Mouse (Mus musculus) liver, adult 2 months (tissue): ENCODE data around the gene Rhbdd3. TPM values are rescaled to one million over a fixed set of nuclear protein-coding genes. Genes with fewer than 3 reads are reported as not detected.
"Not testable (repeated sequence)": the region's sequence is repeated elsewhere in the genome, so short reads cannot be mapped to it uniquely, and the experiment has no call there.

ENCODE experiments used
- DNase-seq: peaks from one replicate; pipeline ENCODE4 v3.0.0-alpha.2; 2011; ENCODE audit warnings: low read depth, low spot score; ENCODE audit errors: extremely low read depth
- H3K27ac ChIP-seq: fragments of 200-500 bp; replicated peaks from 2 replicates; pipeline ENCODE4 v1.5.1; 2012; ENCODE audit warnings: low read depth, mild to moderate bottlenecking, control low read depth, inconsistent platforms, low read length; ENCODE audit not compliant: insufficient read depth
- H3K27me3 ChIP-seq: fragments of 200-500 bp; 2 replicates; pipeline ENCODE4 v1.6.1; 2012; ENCODE audit warnings: mild to moderate bottlenecking, moderate library complexity, low read length, inconsistent platforms; ENCODE audit not compliant: control insufficient read depth, insufficient read depth
- H3K36me3 ChIP-seq: fragments of 200-500 bp; 2 replicates; pipeline ENCODE4 v1.6.1; 2012; ENCODE audit warnings: low read length, inconsistent platforms; ENCODE audit not compliant: control insufficient read depth, insufficient read depth
- H3K4me1 ChIP-seq: fragments of 200-500 bp; 2 replicates; pipeline ENCODE4 v1.6.1; 2011; ENCODE audit warnings: low read length; ENCODE audit not compliant: control insufficient read depth, insufficient read depth
- H3K4me3 ChIP-seq: fragments of 200-500 bp; 2 replicates; pipeline ENCODE4 v1.5.1; 2011; ENCODE audit warnings: low read depth, mild to moderate bottlenecking, control low read depth, low read length, moderate library complexity; ENCODE audit not compliant: insufficient read depth
- H3K79me2 ChIP-seq: fragments of 200-500 bp; 2 replicates; pipeline ENCODE4 v1.6.1; 2012; ENCODE audit warnings: inconsistent platforms, mild to moderate bottlenecking, low read length, moderate library complexity; ENCODE audit not compliant: control insufficient read depth, insufficient read depth
- H3K9ac ChIP-seq: fragments of 200-500 bp; 2 replicates; pipeline ENCODE4 v1.6.1; 2012; ENCODE audit warnings: low read depth, mild to moderate bottlenecking, control low read depth, inconsistent platforms, low read length
- CTCF ChIP-seq: fragments of 200-500 bp; IDR thresholded peaks from 2 replicates; pipeline ENCODE4 v1.5.1; 2011; ENCODE audit warnings: low read depth, low read length, control low read depth
- POLR2A ChIP-seq: fragments of 200-500 bp; IDR thresholded peaks from 2 replicates; pipeline ENCODE4 v1.6.1; 2011; ENCODE audit warnings: low read length, control low read depth; ENCODE audit not compliant: insufficient read depth; ENCODE audit errors: extremely low read depth
- WGBS: fragments of 180-500 bp; shearing (Covaris S2); methylation state at CpG from one replicate; pipeline ENCODE4 v1.1.7; 2018; 5-methylcytosine and 5-hydroxymethylcytosine counted together
- polyA plus RNA-seq: library from polyadenylated mRNA; depleted of rRNA; stranded (reverse); fragments of >200 nt; gene quantifications from 2 replicates; pipeline ENCODE4 v1.2.3, GENCODE M21; 2012
- total RNA-seq: library from RNA; depleted of rRNA; stranded (reverse); fragments of >200 nt; gene quantifications from 2 replicates; pipeline ENCODE4 v1.2.3, GENCODE M21; 2014

The Rhbdd3 gene
- total and polyA plus RNA-seq, 2 experiments, result 8.6 to 30.8 TPM

DNA sequence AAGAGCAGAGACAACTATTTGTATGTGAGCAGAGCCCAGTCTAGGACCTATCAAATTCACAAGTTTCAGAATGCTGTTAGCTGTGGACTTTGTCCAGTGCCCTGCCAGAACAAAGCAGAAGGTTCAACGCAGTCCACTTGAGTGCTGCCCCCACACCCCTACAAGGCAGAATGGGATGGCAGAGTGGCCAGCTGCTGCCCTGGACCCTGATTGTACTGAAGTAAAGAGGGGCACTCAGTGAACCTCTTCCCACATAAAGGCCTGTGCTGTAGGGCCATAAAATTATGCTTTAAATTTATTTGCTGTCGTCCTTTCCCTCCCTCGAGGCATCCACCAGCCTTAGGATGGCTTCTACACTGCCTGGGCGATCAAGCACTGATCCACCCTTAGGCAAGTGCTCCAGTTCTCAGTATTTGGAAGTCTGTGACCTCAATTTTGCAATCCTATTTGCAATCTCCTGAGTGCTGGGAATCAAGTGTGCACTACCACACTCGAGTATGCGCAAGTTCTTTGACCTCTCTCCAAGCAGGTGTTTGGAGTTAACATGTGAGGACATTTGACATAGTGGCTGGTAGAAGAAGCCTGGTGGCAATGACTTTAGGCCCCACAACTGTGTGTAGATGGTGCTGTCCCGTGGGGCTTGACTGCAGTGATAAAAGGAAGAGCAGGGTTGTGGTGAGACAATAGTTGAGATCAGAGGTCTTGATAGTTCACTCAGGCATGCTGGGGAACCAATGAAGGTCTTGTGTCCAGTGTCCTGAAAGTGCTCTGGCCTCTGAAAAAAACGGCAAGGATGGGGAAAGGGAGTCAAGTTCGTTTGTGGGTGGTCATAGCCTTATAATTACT lies 30.4 kb upstream of the Rhbdd3 start:
- Histone ChIP-seq H3K36me3 (peaks cover 35% of the 10 kb centered on the region), H3K4me1 (peaks cover 17% of the 10 kb centered on the region; the same call in 1 of the 2 replicates), H3K79me2 (peaks cover 5% of the 10 kb centered on the region; the same call in 1 of the 2 replicates), H3K9ac (no peak overlapping the region), H3K4me3 (no peak overlapping the region), H3K27me3 (no peaks in the 10 kb centered on the region), H3K27ac (no peak overlapping the region; the same call in 1 of the 2 replicates)
- 31% methylated on average over 9 of the region's 9 CpGs for WGBS
- no peak for TF ChIP-seq CTCF
- TF ChIP-seq POLR2A, result no peak
- peak; percentile 87 for DNase-seq

DNA sequence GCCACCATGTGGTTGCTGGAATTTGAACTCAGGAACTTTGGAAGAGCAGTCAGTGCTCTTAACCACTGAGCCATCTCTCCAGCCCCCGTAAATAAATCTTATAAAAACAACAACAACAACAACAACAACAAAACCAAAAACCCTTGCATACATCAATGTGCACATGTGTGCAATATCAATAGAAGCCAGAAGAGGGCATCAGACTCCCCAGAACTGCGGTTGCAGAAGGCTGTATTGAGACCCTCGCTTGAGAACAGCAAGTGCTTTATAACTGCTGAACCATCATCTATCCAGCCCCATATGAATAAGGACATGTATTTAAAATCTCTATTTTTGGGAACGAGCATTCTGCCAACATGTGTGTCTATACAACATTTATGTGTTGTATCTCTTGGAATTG lies 23.8 kb upstream of the Rhbdd3 start:
- Histone ChIP-seq H3K36me3 (peaks cover 75% of the 10 kb centered on the region), H3K9ac (no peak overlapping the region), H3K4me1 (no peaks in the 10 kb centered on the region), H3K27ac (no peak overlapping the region), H3K27me3 (no peaks in the 10 kb centered on the region), H3K79me2 (no peaks in the 10 kb centered on the region; the same call in 1 of the 2 replicates), H3K4me3 (no peak overlapping the region)
- WGBS, result 80% methylated on average over 4 of the region's 4 CpGs
- TF ChIP-seq CTCF, result no peak; the same call in 1 of the 2 replicates
- no peak for TF ChIP-seq POLR2A
- DNase-seq, result no peak

DNA sequence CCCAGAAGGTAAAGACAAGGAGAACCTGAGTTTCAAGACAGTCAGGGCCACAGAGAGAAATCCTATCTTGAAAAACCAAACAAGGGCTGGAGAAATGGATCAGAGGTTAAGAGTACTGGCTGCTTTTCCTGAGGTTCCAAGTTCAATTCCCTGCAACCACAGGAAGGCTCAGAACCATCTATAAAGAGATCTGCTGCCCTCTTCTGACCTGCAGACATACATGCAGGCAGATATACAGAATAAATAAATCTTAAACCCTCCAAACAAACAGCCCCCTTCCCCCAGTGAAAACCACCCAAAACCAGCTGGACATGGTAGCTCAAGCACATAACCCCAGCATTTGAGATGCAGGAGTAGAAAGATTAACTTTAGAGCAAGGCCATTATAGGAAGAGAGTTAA lies 23.0 kb upstream of the Rhbdd3 start:
- TF ChIP-seq CTCF, result no peak

DNA sequence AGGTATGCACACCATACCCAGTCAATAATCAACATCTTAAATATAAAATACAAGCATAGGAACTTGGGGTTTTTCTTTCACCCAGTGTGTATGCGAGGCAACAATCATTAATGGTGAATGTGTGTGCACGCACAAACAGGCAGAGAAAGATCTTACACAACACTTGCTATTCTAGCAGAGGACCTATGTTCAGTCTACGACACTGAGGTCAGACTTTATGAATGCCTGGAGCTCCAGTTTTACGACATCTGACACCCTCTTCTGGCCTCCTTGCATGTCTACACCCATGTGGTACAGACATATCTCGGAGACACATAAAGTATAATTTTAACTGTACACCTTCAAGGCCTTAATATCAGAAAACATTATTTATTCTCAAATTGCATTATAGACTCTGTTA lies 21.9 kb upstream of the Rhbdd3 start:
- not testable (repeated sequence) for H3K27me3 ChIP-seq, DNase-seq, H3K9ac ChIP-seq, H3K4me3 ChIP-seq, H3K27ac ChIP-seq, H3K79me2 ChIP-seq, H3K4me1 ChIP-seq
- 63% methylated on average over 4 of the region's 5 CpGs for WGBS
- H3K36me3 ChIP-seq, result peaks cover 75% of the 10 kb centered on the region

More for the DNA sequence above, 23.0 kb upstream of the Rhbdd3 start:
- H3K36me3 ChIP-seq, result peaks cover 79% of the 10 kb centered on the region
- no peaks in the 10 kb centered on the region; the same call in 1 of the 2 replicates for H3K79me2 ChIP-seq
- no peak overlapping the region for H3K9ac ChIP-seq
- H3K27me3 ChIP-seq, result no peaks in the 10 kb centered on the region
- DNase-seq, result no peak
- no peak overlapping the region for H3K4me3 ChIP-seq
- H3K4me1 ChIP-seq, result no peaks in the 10 kb centered on the region
- no peak overlapping the region for H3K27ac ChIP-seq

DNA sequence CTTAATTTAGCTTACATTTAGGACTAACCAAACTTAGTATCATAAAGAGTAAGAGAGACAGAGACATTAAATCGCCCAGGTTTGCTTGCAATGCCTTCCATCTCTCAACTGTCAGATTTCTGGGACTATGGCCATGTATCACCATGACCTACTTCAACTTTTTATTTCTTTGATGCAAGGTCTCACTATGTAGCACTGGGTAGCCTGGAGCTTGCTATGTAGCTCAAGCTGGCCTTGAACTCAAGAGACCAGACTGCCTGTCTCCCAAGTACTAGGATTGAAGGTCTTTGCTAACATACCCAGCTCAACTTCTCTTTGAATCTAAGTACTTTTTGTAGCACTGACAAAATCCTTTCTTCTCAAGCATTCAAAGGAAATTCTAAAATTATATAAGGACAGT lies 9.6 kb upstream of the Rhbdd3 start:
- Histone ChIP-seq H3K9ac (no peak overlapping the region), H3K36me3 (peaks cover 79% of the 10 kb centered on the region), H3K27ac (no peak overlapping the region), H3K4me3 (no peak overlapping the region), H3K79me2 (peaks cover 11% of the 10 kb centered on the region; the same call in 1 of the 2 replicates), H3K27me3 (no peaks in the 10 kb centered on the region), H3K4me1 (peaks cover 5% of the 10 kb centered on the region)
- no peak for DNase-seq
- TF ChIP-seq CTCF (no peak), POLR2A (no peak)
- WGBS, result 96% methylated on average over 1 of the region's 1 CpGs

DNA sequence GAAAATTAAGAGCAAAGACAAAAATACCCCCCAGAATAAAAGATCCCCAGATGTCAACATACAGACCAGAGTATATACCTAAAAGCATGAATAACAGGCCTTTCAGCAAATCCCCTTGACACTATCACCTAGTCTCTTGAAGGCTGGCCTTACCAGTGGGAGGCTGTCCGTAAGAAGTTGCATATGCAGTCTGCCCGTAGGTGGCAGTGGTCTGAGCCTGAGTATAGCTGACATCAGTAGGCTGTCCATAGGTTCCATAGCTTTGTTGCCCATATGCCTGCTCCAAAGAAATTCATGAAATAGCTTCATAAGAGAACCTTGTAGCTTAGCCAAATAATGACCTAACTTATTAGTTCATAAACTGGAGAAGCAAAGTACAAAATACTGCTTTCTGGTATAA lies 7.0 kb upstream of the Rhbdd3 start:
- Histone ChIP-seq H3K4me3 (no peak overlapping the region), H3K36me3 (peaks cover 56% of the 10 kb centered on the region), H3K4me1 (peaks cover 11% of the 10 kb centered on the region), H3K27me3 (no peaks in the 10 kb centered on the region), H3K79me2 (peaks cover 13% of the 10 kb centered on the region; the same call in 1 of the 2 replicates), H3K27ac (no peak overlapping the region), H3K9ac (no peak overlapping the region)
- TF ChIP-seq CTCF (peak; percentile 15; the same call in 1 of the 2 replicates), POLR2A (no peak)
- DNase-seq, result no peak
- 76% methylated on average over 2 of the region's 2 CpGs for WGBS
